Mouse (Mus musculus) hindbrain, embryonic 13.5 days (tissue): ENCODE data around the gene Gm12117. TPM values are rescaled to one million over a fixed set of nuclear protein-coding genes. Genes with fewer than 3 reads are reported as not detected.

Experiments
- ATAC-seq: fragments of 200-750 bp; cut with Nextera tagmentation; 2 replicates; pipeline ENCODE4 v1.8.0; 2017; ENCODE audit warnings: moderate TSS enrichment; ENCODE audit not compliant: low FRiP score
- H3K27ac ChIP-seq: fragments of 300-500 bp; sonication (generic); 2 replicates; pipeline ENCODE4 v1.5.1; 2015; ENCODE audit warnings: inconsistent platforms, mild to moderate bottlenecking, moderate library complexity
- H3K27me3 ChIP-seq: fragments of 300-500 bp; sonication (generic); 2 replicates; pipeline ENCODE4 v1.6.1; 2015; ENCODE audit warnings: mild to moderate bottlenecking, inconsistent platforms
- H3K36me3 ChIP-seq: fragments of 300-500 bp; sonication (generic); 2 replicates; pipeline ENCODE4 v1.6.1; 2015; ENCODE audit warnings: mild to moderate bottlenecking, inconsistent platforms
- H3K4me1 ChIP-seq: fragments of 300-500 bp; sonication (generic); replicated peaks from 2 replicates; pipeline ENCODE4 v1.6.1; 2015; ENCODE audit warnings: inconsistent platforms
- H3K4me2 ChIP-seq: fragments of 300-500 bp; sonication (generic); 2 replicates; pipeline ENCODE4 v1.6.1; 2015; ENCODE audit warnings: inconsistent platforms, mild to moderate bottlenecking, moderate library complexity
- H3K4me3 ChIP-seq: fragments of 300-500 bp; sonication (generic); 2 replicates; pipeline ENCODE4 v1.5.1; 2015; ENCODE audit warnings: mild to moderate bottlenecking, inconsistent platforms
- H3K9ac ChIP-seq: fragments of 300-500 bp; sonication (generic); 2 replicates; pipeline ENCODE4 v1.6.1; 2015; ENCODE audit warnings: mild to moderate bottlenecking, inconsistent platforms
- H3K9me3 ChIP-seq: fragments of 300-500 bp; sonication (generic); 2 replicates; pipeline ENCODE4 v1.6.1; 2016; ENCODE audit warnings: inconsistent platforms
- WGBS: fragments of 180-500 bp; shearing (Covaris S2); methylation state at CpG from one replicate; pipeline ENCODE4 v1.1.7; 2015; 5-methylcytosine and 5-hydroxymethylcytosine counted together
- polyA plus RNA-seq: library from polyadenylated mRNA; unstranded; fragments of >200 nt; fragmentation: Nextera tagmentation; extraction: Ambion mirVana; gene quantifications from 2 replicates; pipeline ENCODE4 v1.2.1, GENCODE M21; 2015

Gm12117 gene
- not detected in 2 replicates for polyA plus RNA-seq

GRCm38 (mm10) chr11:33276637-33277036 lies at the start of gene Gm12117:
TSS of gene Gm12117 (minus strand) at chr11:33276737.
- no peak for ATAC-seq
- Histone ChIP-seq H3K27me3 (no peaks in the 10 kb centered on the region), H3K9ac (no peak within 1 kb of the TSS), H3K9me3 (no peaks in the 10 kb centered on the region), H3K4me3 (no peak within 1 kb of the TSS), H3K27ac (no peak within 1 kb of the TSS), H3K4me2 (no peak within 1 kb of the TSS), H3K36me3 (peaks cover 9% of the 10 kb centered on the region; the same call in 1 of the 2 replicates), H3K4me1 (no peaks in the 10 kb centered on the region)
- 98% methylated on average over 3 of the region's 3 CpGs for WGBS

DNA sequence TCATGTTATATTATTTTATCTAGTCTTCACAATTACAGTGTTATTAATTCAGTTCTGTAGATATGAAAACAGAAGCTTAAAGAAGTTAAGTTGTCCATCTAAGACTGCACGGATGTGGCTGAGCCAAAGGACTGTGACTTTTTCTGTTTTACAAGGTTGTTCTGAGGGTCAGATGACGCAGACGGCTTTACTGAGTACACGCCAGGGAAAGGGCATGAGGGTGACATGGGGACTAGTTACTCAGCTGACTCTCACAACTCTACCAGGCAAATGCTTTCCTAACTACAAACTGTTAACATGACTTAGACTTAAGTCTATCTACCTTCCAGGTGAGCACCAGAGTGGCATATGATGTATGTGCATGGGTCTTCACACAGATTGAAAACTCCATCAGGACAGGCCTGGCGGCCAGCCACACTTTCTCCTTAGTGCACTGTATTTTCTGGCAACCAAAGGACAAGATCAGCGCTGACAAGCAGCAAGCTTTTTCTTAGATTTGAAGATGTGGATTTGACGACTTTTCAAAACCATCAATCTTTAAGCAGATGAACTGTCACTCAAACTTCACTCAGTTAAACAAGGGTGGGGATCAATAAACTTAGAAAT lies 42.6 kb upstream of the Gm12117 start:
- Histone ChIP-seq H3K4me3 (no peak overlapping the region), H3K27me3 (no peaks in the 10 kb centered on the region), H3K9me3 (no peaks in the 10 kb centered on the region), H3K36me3 (peaks cover 5% of the 10 kb centered on the region; the same call in 1 of the 2 replicates), H3K4me2 (no peak overlapping the region), H3K27ac (no peak overlapping the region), H3K9ac (no peak overlapping the region), H3K4me1 (no peaks in the 10 kb centered on the region)
- ATAC-seq = no peak
- 87% methylated on average over 7 of the region's 7 CpGs for WGBS

DNA sequence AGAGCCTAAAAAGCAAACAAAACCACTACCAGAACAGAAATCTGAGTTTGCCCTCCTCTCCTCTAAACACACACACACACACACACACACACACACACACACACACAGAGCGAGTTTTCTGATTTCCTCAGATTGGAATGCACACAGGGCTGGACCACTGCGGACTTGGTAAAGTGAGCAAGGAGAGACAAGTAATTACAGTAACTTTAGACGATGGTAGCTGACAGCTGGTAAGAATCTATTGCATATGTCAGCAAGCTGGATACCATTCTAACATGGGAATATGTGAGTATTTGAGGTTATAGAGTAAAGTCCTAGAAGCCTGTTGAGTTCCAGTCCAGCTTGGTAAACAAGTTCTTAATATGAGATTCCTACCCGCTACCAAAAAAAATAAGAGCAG lies 33.0 kb upstream of the Gm12117 start:
- H3K27ac ChIP-seq = no peak overlapping the region
- H3K36me3 ChIP-seq = no peaks in the 10 kb centered on the region
- 84% methylated on average over 4 of the region's 4 CpGs for WGBS
- H3K9ac ChIP-seq = no peak overlapping the region
- no peak overlapping the region for H3K4me2 ChIP-seq
- H3K4me3 ChIP-seq = no peak overlapping the region
- H3K4me1 ChIP-seq = no peaks in the 10 kb centered on the region
- H3K9me3 ChIP-seq = no peaks in the 10 kb centered on the region
- H3K27me3 ChIP-seq = no peaks in the 10 kb centered on the region
- no peak for ATAC-seq

GRCm38 (mm10) chr11:33300859-33301258 lies 24.3 kb upstream of the Gm12117 start:
- Histone ChIP-seq H3K4me1 (peaks cover 26% of the 10 kb centered on the region), H3K36me3 (no peaks in the 10 kb centered on the region), H3K4me3 (no peak overlapping the region), H3K4me2 (no peak overlapping the region), H3K27ac (peak overlapping the region; percentile 13; the same call in 1 of the 2 replicates), H3K9ac (no peak overlapping the region), H3K9me3 (no peaks in the 10 kb centered on the region), H3K27me3 (no peaks in the 10 kb centered on the region)
- 35% methylated on average over 8 of the region's 8 CpGs for WGBS
- ATAC-seq = no peak

- H3K27me3 ChIP-seq = no peaks in the 10 kb centered on the region
- 0 out of 2 replicates have a peak overlapping the region, but pooled peaks have one; percentile 19 for H3K9ac ChIP-seq
- WGBS = 60% methylated on average over 11 of the region's 11 CpGs
- H3K4me3 ChIP-seq = no peak overlapping the region
- ATAC-seq = no peak
- no peaks in the 10 kb centered on the region for H3K36me3 ChIP-seq
- H3K27ac ChIP-seq = peak overlapping the region; percentile 44; the same call in 1 of the 2 replicates
- H3K9me3 ChIP-seq = no peaks in the 10 kb centered on the region
- peaks cover 26% of the 10 kb centered on the region for H3K4me1 ChIP-seq
- H3K4me2 ChIP-seq = no peak overlapping the region
These were observed 22.8 kb upstream of the Gm12117 start for GRCm38 (mm10) chr11:33299371-33299770.

- 35% methylated on average over 8 of the region's 8 CpGs for WGBS
- Histone ChIP-seq H3K9me3 (no peaks in the 10 kb centered on the region), H3K9ac (no peak overlapping the region), H3K27me3 (0 out of 2 replicates have a peak, but pooled peaks cover 4% of the 10 kb centered on the region), H3K27ac (peak overlapping the region; percentile 55), H3K36me3 (no peaks in the 10 kb centered on the region), H3K4me2 (no peak overlapping the region), H3K4me1 (peaks cover 26% of the 10 kb centered on the region), H3K4me3 (no peak overlapping the region)
- peak; percentile 80 for ATAC-seq
These were observed 20.6 kb upstream of the Gm12117 start for GRCm38 (mm10) chr11:33297121-33297520.

DNA sequence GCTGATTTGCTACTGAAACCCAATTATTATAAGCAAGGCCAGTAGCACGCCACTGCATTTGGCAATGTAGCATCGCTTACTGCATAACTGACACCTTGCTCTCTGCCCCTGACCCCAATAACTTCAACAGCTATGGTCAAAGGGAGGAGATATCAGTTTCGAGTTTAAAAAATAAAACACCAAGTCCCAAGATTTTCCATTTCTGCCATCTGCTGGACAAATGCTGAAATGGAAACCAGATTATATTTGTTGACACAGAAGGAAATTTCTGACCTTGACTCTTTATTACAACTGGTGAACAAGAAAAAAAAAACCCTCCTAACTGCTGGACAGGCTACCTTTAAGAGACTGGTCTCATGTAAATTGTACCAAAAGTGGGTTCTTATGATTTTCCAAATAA lies 18.9 kb upstream of the Gm12117 start:
- H3K9ac ChIP-seq = no peak overlapping the region
- peaks cover 20% of the 10 kb centered on the region for H3K4me1 ChIP-seq
- no peak for ATAC-seq
- no peaks in the 10 kb centered on the region for H3K9me3 ChIP-seq
- 0 out of 2 replicates have a peak, but pooled peaks cover 4% of the 10 kb centered on the region for H3K27me3 ChIP-seq
- 56% methylated on average over 3 of the region's 3 CpGs for WGBS
- no peak overlapping the region for H3K27ac ChIP-seq
- H3K36me3 ChIP-seq = no peaks in the 10 kb centered on the region
- no peak overlapping the region for H3K4me3 ChIP-seq
- H3K4me2 ChIP-seq = no peak overlapping the region

GRCm38 (mm10) chr11:33294063-33294462 lies 17.5 kb upstream of the Gm12117 start:
- 0 out of 2 replicates have a peak, but pooled peaks cover 4% of the 10 kb centered on the region for H3K27me3 ChIP-seq
- WGBS = 79% methylated on average over 6 of the region's 6 CpGs

DNA sequence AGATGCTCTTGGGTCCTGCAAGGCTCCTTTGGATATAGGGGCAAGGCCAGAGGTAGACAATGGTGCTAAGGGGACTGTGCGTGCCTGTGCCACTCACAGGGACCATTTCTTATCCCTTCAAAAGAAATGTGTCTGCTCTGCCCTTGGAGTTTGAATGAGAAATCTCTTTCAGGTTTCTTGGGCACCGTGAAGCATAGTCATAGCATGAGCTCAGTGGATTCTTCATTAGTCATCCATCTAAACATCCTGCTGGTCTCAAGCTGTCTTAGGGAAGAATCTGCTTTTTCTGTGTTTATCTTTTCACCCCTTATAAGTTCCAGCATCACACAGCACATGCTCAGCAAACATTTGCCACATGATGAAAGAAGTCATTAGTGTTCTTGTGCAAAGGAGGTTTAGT lies 2.0 kb upstream of the Gm12117 start:
- H3K4me2 ChIP-seq = no peak overlapping the region
- no peak overlapping the region for H3K4me3 ChIP-seq
- H3K4me1 ChIP-seq = no peaks in the 10 kb centered on the region
- ATAC-seq = no peak
- WGBS = 98% methylated on average over 2 of the region's 2 CpGs
- H3K27ac ChIP-seq = no peak overlapping the region
- H3K9me3 ChIP-seq = no peaks in the 10 kb centered on the region
- no peak overlapping the region for H3K9ac ChIP-seq
- no peaks in the 10 kb centered on the region for H3K27me3 ChIP-seq
- H3K36me3 ChIP-seq = peaks cover 11% of the 10 kb centered on the region; the same call in 1 of the 2 replicates

More at GRCm38 (mm10) chr11:33294063-33294462, 17.5 kb upstream of the Gm12117 start:
- Histone ChIP-seq H3K4me1 (peaks cover 10% of the 10 kb centered on the region), H3K4me3 (no peak overlapping the region), H3K9me3 (no peaks in the 10 kb centered on the region), H3K4me2 (no peak overlapping the region), H3K36me3 (no peaks in the 10 kb centered on the region), H3K9ac (no peak overlapping the region), H3K27ac (no peak overlapping the region)
- ATAC-seq = no peak

- Histone ChIP-seq H3K4me2 (no peak overlapping the region), H3K4me1 (no peaks in the 10 kb centered on the region), H3K9ac (no peak overlapping the region), H3K9me3 (no peaks in the 10 kb centered on the region), H3K36me3 (peaks cover 9% of the 10 kb centered on the region; the same call in 1 of the 2 replicates), H3K27me3 (no peaks in the 10 kb centered on the region), H3K27ac (no peak overlapping the region), H3K4me3 (no peak overlapping the region)
- 81% methylated on average over 3 of the region's 3 CpGs for WGBS
- no peak for ATAC-seq
These were observed 1.7 kb downstream of the Gm12117 start for GRCm38 (mm10) chr11:33274816-33275215.

GRCm38 (mm10) chr11:33274294-33274693 lies 2.2 kb downstream of the Gm12117 start:
- no peaks in the 10 kb centered on the region for H3K9me3 ChIP-seq
- ATAC-seq = no peak
- no peaks in the 10 kb centered on the region for H3K27me3 ChIP-seq
- peaks cover 9% of the 10 kb centered on the region; the same call in 1 of the 2 replicates for H3K36me3 ChIP-seq
- no peak overlapping the region for H3K4me2 ChIP-seq
- WGBS = 82% methylated on average over 1 of the region's 1 CpGs
- no peak overlapping the region for H3K9ac ChIP-seq
- H3K27ac ChIP-seq = no peak overlapping the region
- no peaks in the 10 kb centered on the region for H3K4me1 ChIP-seq
- no peak overlapping the region for H3K4me3 ChIP-seq

GRCm38 (mm10) chr11:33240295-33240694 lies 36.2 kb downstream of the Gm12117 start:
- Histone ChIP-seq H3K9ac (no peak overlapping the region), H3K27me3 (no peaks in the 10 kb centered on the region), H3K4me2 (no peak overlapping the region), H3K4me3 (no peak overlapping the region), H3K36me3 (no peaks in the 10 kb centered on the region), H3K27ac (no peak overlapping the region), H3K9me3 (no peaks in the 10 kb centered on the region), H3K4me1 (no peaks in the 10 kb centered on the region; the same call in 1 of the 2 replicates)
- ATAC-seq = no peak
- 60% methylated on average over 3 of the region's 3 CpGs for WGBS

DNA sequence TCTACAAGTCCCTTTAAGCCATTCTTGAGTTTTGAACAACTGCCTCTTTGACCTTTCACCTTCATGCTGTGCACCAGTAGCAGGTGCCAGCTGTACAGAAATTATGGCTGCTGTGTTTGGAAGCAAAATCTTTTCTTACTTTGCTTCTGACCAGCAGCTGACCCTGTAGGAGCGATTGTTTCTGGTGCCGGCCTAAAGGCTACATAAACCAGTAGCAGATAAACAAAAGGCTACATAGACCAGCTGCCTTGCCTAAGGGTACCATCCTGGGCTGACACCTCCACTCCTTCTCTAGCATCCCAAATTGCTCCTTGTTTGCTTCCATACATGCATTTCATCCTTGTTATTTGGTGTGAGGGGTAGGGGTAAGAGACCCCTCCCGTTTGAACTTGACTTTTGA lies 42.4 kb downstream of the Gm12117 start:
- Histone ChIP-seq H3K9ac (no peak overlapping the region), H3K4me1 (peaks cover 22% of the 10 kb centered on the region), H3K27me3 (0 out of 2 replicates have a peak, but pooled peaks cover 3% of the 10 kb centered on the region), H3K4me2 (no peak overlapping the region), H3K4me3 (no peak overlapping the region), H3K9me3 (no peaks in the 10 kb centered on the region), H3K36me3 (no peaks in the 10 kb centered on the region), H3K27ac (peak overlapping the region; percentile 73)
- WGBS = 19% methylated on average over 3 of the region's 3 CpGs
- peak; percentile 31; the same call in 1 of the 2 replicates for ATAC-seq
